Mouse (Mus musculus) small intestine, adult 2 months (tissue): ENCODE measurements around the gene Tmem91. TPM values are rescaled to one million over a fixed set of nuclear protein-coding genes. Genes with fewer than 3 reads are reported as not detected.

Source experiments
- H3K27ac ChIP-seq: fragments of 200-500 bp; 2 replicates; pipeline ENCODE4 v1.5.1; 2012; ENCODE audit warnings: low read depth, low read length, control low read depth, inconsistent platforms; ENCODE audit not compliant: insufficient read depth
- H3K27me3 ChIP-seq: fragments of 200-500 bp; 2 replicates; pipeline ENCODE4 v1.6.1; 2012; ENCODE audit warnings: mild to moderate bottlenecking, moderate library complexity, low read length, inconsistent platforms; ENCODE audit not compliant: control insufficient read depth, insufficient read depth
- H3K36me3 ChIP-seq: fragments of 200-500 bp; 2 replicates; pipeline ENCODE4 v1.6.1; 2012; ENCODE audit warnings: mild to moderate bottlenecking, low read length, control low read depth, inconsistent platforms; ENCODE audit not compliant: control insufficient read depth, insufficient read depth
- H3K4me1 ChIP-seq: fragments of 200-500 bp; 2 replicates; pipeline ENCODE4 v1.6.1; 2012; ENCODE audit warnings: low read length, inconsistent platforms, mixed read lengths; ENCODE audit not compliant: control insufficient read depth, insufficient read depth, insufficient read length
- H3K4me3 ChIP-seq: fragments of 200-500 bp; 2 replicates; pipeline ENCODE4 v1.5.1; 2012; ENCODE audit warnings: low read depth, mild to moderate bottlenecking, control low read depth, inconsistent platforms, low read length, moderate library complexity
- CTCF ChIP-seq: fragments of 200-500 bp; IDR thresholded peaks from 2 replicates; pipeline ENCODE4 v1.5.1; 2012; ENCODE audit warnings: low read depth, mild to moderate bottlenecking, control low read depth, inconsistent platforms, low read length, moderate library complexity, mixed read lengths; ENCODE audit not compliant: insufficient replicate concordance, insufficient read length; ENCODE audit errors: extremely low read depth
- POLR2A ChIP-seq: fragments of 200-500 bp; IDR thresholded peaks from 2 replicates; pipeline ENCODE4 v1.6.1; 2012; ENCODE audit warnings: low read depth, mild to moderate bottlenecking, control low read depth, inconsistent platforms, low read length, moderate library complexity
- WGBS: fragments of 180-500 bp; shearing (Covaris S2); methylation state at CpG from one replicate; pipeline ENCODE4 v1.1.7; 2018; 5-methylcytosine and 5-hydroxymethylcytosine counted together
- polyA plus RNA-seq: library from polyadenylated mRNA; depleted of rRNA; stranded (reverse); fragments of >200 nt; gene quantifications from 2 replicates; pipeline ENCODE4 v1.2.3, GENCODE M21; 2012

Gene Tmem91
- polyA plus RNA-seq, 1 experiment = 0.23 TPM

- WGBS = 89% methylated on average over 5 of the region's 5 CpGs
- Histone ChIP-seq H3K4me3 (no peak overlapping the region), H3K27me3 (no peaks in the 10 kb centered on the region), H3K27ac (no peak overlapping the region), H3K36me3 (peaks cover 4% of the 10 kb centered on the region; the same call in 1 of the 2 replicates), H3K4me1 (peaks cover 9% of the 10 kb centered on the region)
- TF ChIP-seq POLR2A (no peak), CTCF (no peak)
Measured at GRCm38 (mm10) chr7:25637099-25637498, 37.9 kb downstream of the Tmem91 start.

DNA sequence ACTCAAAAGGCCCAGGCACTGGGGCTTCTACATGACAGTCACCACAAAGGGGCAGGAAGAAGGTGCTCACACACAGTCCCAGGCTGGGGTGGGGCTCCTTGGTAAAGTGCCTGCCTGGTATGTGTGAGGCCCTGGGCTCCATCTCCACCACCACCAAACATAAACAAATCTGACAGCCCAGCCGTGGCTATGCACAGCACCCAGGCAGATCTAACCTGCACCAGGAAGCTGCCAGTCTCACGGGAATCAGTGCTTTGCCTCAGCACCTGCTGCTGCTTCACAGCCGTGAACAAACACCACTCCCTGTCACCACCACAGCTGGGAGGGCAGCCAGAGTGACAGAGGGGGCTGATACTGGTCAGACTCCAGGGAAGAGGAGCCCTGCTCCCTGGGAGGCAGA, 38.6 kb downstream of the Tmem91 start:
- no peaks in the 10 kb centered on the region for H3K27me3 ChIP-seq
- TF ChIP-seq CTCF (no peak), POLR2A (no peak)
- peaks cover 6% of the 10 kb centered on the region; the same call in 1 of the 2 replicates for H3K36me3 ChIP-seq
- H3K4me1 ChIP-seq = peaks cover 9% of the 10 kb centered on the region
- H3K4me3 ChIP-seq = no peak overlapping the region
- 18% methylated on average over 3 of the region's 3 CpGs for WGBS
- H3K27ac ChIP-seq = no peak overlapping the region

DNA sequence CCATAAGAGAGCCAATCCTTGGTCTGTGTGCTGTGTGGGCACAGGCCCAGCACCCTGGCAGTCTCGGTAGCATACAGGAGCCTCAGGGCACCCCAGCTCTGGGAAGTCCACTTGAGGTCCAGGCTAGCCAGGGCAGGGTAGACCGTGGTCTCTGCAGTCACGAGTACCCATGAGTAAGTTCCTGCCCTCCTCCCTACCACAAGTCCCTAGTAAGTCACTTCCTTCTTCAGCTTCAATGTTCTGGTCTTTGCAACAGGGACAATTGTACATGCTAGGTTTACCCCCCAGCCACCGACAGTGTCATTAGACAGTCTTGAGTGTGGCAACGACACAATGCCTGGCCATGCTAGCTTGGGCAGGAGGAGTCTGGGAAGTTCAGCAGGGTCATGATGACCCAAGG, 42.3 kb downstream of the Tmem91 start:
- TF ChIP-seq CTCF = no peak
- no peak for TF ChIP-seq POLR2A
- no peaks in the 10 kb centered on the region for H3K27me3 ChIP-seq
- H3K4me3 ChIP-seq = no peak overlapping the region
- H3K27ac ChIP-seq = peak overlapping the region; percentile 40
- peaks cover 10% of the 10 kb centered on the region for H3K4me1 ChIP-seq
- H3K36me3 ChIP-seq = peaks cover 6% of the 10 kb centered on the region; the same call in 1 of the 2 replicates
- WGBS = 80% methylated on average over 5 of the region's 5 CpGs

DNA sequence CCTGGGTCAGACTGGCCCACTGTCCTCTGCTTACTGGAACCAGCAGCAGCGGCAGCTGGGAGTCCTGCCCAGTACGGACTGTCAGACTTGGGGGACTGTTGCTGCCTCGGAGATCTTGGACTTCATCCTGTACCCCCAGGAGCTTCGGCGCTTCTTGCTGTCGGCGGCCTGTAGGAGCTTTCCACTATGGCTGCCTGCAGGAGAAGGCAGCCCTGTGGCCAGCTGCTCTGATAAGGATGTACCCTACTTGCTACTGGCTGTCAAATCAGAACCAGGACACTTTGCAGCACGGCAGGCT, 46.7 kb downstream of the Tmem91 start:
- TF ChIP-seq POLR2A (no peak), CTCF (no peak)
- 73% methylated on average over 8 of the region's 8 CpGs for WGBS
- no peaks in the 10 kb centered on the region for H3K27me3 ChIP-seq
- no peak overlapping the region for H3K27ac ChIP-seq
- peaks cover 17% of the 10 kb centered on the region for H3K4me1 ChIP-seq
- H3K36me3 ChIP-seq = peaks cover 26% of the 10 kb centered on the region
- H3K4me3 ChIP-seq = peak overlapping the region; percentile 73

DNA sequence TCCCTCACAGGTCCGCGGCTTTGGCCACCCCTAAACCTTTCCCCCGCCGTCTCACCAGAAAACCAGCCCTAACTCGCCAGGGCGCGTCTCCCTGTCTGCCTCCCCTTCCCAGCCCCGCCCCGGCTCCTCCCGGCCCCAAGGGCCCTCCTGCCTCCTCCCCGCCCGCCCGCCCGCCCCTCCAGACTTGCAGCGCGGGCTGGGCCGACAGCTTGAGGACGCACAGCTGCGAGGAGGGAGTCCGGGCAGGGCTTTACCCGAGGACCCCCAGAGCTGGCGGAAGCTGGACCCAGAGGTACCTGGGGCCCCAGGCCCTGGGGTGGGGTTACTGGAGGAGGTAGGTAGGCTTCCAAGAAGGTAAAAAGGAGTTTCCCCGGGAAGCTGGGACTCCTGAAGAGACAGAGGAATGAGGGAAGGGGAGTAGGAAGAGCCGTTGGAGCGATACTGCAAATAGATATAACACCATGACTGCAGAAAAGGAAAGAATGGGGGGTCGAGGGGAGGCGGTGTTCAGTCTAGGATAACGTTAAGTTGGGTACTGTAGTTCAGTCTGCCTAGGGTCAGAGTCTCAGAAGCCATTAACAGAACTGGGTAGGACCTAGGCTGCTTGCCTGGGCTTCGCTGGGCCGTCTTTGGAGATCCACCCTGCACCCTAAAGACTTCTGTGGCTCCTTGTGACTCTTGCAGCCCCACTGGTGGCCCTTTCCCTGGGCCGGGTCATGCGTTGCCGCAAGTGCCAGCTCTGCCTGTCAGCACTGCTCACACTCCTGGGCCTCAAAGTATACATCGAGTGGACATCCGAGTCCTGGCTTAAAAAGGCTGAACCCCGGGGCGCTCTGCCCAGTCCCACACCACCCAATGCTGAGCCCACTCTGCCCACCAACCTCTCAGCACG, 47.3 kb downstream of the Tmem91 start:
- H3K36me3 ChIP-seq = peaks cover 28% of the 10 kb centered on the region
- TF ChIP-seq CTCF (no peak), POLR2A (no peak)
- peaks cover 12% of the 10 kb centered on the region for H3K4me1 ChIP-seq
- H3K4me3 ChIP-seq = peak overlapping the region; percentile 73
- WGBS = 17% methylated on average over 38 of the region's 38 CpGs
- peak overlapping the region; percentile 14; the same call in 1 of the 2 replicates for H3K27ac ChIP-seq
- H3K27me3 ChIP-seq = no peaks in the 10 kb centered on the region

DNA sequence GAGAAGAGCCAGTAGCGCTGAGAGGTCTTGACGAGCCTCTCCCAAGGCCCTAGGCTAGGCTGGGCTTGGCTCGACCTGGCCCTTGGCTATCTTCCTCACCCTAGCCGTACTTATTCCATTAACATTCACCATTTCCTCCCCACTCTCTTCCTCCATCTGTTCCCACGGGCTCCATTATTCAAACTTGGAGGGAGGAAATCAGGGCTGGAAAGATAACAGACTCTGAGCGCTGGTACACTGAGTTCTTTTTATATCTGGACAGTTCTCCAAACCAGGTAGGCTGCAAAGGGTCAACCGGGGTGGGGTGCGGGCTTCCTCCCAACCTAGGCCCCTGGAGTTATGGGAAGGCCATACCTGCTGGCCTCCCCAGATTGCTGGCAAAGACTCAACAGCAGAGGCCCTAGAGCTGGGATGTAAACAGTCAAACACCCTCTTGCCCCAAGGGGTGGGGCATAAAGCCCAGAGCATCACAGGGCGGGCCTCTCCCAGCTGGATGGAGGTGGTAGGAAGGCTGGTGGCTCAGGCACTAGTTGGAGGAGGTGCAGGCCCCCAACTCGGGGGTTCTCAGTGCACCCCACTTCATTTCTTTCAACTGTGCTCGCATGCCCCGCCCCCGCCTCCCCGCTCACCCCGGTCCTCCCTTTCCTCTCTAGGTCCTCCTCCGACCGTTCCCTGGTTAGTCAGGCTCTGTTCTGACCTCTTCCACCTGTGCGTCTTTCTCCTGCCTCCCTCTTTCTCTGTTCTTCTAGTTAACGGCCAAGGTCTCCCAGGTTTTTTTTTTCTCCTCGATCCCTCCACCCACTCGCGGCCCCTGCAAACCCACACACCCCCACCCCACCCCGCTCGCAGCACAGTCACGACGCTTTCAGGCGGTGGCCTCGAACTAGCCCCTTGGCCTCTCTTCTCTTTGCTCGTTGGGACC, 48.2 kb downstream of the Tmem91 start, which contains the start of gene B3gnt8:
Gene B3gnt8 (plus strand): TSS at position 146 of the 922 bp plus-strand sequence.
- Histone ChIP-seq H3K4me1 (peaks cover 12% of the 10 kb centered on the region), H3K36me3 (peaks cover 35% of the 10 kb centered on the region), H3K27me3 (no peaks in the 10 kb centered on the region), H3K4me3 (peak within 1 kb of the TSS; percentile 73), H3K27ac (peak within 1 kb of the TSS; percentile 17; the same call in 1 of the 2 replicates)
- WGBS = 6% methylated on average over 29 of the region's 29 CpGs
- TF ChIP-seq POLR2A = no peak

DNA sequence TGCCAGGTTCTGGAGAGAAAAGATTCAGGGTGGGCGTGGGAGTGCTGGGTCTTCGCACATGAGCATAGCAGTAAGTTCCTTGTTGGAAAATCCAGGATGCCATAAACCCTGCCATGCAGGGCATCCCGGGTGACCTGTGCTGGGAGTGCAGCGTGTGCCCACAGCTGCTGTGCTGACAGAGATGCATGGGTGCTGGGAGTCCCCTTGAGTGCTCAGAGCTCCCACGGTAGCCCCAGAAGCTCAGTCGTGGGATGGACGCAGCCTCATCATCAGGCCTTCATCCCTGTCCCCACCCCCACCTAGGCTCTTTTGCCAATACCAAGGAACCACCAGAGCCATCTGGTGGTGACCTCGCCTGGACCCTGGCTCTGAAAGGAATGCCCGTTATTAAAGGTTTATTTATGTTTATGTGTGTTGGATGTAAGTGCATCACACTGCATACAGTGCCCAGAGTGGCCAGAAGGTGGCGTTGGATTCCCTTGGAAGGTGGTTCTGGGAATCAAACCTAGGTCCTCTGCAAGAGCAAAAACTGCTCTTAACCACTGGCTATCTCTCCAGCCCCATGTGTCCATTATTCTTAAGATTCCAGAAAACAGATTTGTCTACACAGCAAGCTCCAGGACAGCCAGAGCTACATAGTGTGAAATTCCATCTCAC, 49.2 kb downstream of the Tmem91 start:
- TF ChIP-seq POLR2A = no peak
- peak; percentile 39; the same call in 1 of the 2 replicates for TF ChIP-seq CTCF
- Histone ChIP-seq H3K4me3 (no peak overlapping the region), H3K4me1 (peaks cover 12% of the 10 kb centered on the region), H3K36me3 (peaks cover 42% of the 10 kb centered on the region), H3K27me3 (no peaks in the 10 kb centered on the region), H3K27ac (no peak overlapping the region)
- WGBS = 84% methylated on average over 10 of the region's 10 CpGs
